Mouse (Mus musculus) liver, embryonic 13.5 days (tissue): ENCODE measurements around the gene Taar7b. TPM values are rescaled to one million over a fixed set of nuclear protein-coding genes. Genes with fewer than 3 reads are reported as not detected.
A peak's percentile ranks its signal among the peaks of the same experiment; 100 is the strongest.

ENCODE experiments used
- ATAC-seq: fragments of 200-750 bp; cut with Nextera tagmentation; 2 replicates; pipeline ENCODE4 v1.8.0; 2017; ENCODE audit warnings: low read depth, mild to moderate bottlenecking, moderate number of reproducible peaks, moderate library complexity
- DNase-seq: peaks from one replicate; pipeline ENCODE4 v3.0.0; 2022
- H3K27ac ChIP-seq: fragments of 300-500 bp; sonication (generic); 2 replicates; pipeline ENCODE4 v1.5.1; 2015; ENCODE audit warnings: moderate library complexity, mild to moderate bottlenecking, inconsistent platforms
- H3K27me3 ChIP-seq: fragments of 300-500 bp; sonication (generic); 2 replicates; pipeline ENCODE4 v1.6.1; 2015; ENCODE audit warnings: mild to moderate bottlenecking, inconsistent platforms
- H3K36me3 ChIP-seq: fragments of 300-500 bp; sonication (generic); 2 replicates; pipeline ENCODE4 v1.6.1; 2015; ENCODE audit warnings: mild to moderate bottlenecking, inconsistent platforms
- H3K4me1 ChIP-seq: fragments of 300-500 bp; sonication (generic); replicated peaks from 2 replicates; pipeline ENCODE4 v1.6.1; 2015; ENCODE audit warnings: inconsistent platforms
- H3K4me2 ChIP-seq: fragments of 300-500 bp; sonication (generic); 2 replicates; pipeline ENCODE4 v1.6.1; 2015; ENCODE audit warnings: inconsistent platforms, mild to moderate bottlenecking, moderate library complexity
- H3K4me3 ChIP-seq: fragments of 300-500 bp; sonication (generic); replicated peaks from 2 replicates; pipeline ENCODE4 v1.5.1; 2015; ENCODE audit warnings: mild to moderate bottlenecking, inconsistent platforms
- H3K9ac ChIP-seq: fragments of 300-500 bp; sonication (generic); 2 replicates; pipeline ENCODE4 v1.6.1; 2015; ENCODE audit warnings: mild to moderate bottlenecking, inconsistent platforms
- H3K9me3 ChIP-seq: fragments of 300-500 bp; sonication (generic); replicated peaks from 2 replicates; pipeline ENCODE4 v1.6.1; 2016; ENCODE audit warnings: inconsistent platforms
- WGBS: fragments of 180-500 bp; shearing (Covaris S2); methylation state at CpG from one replicate; pipeline ENCODE4 v1.1.7; 2015; ENCODE audit not compliant: insufficient replicate concordance; 5-methylcytosine and 5-hydroxymethylcytosine counted together
- polyA plus RNA-seq: library from polyadenylated mRNA; unstranded; fragments of >200 nt; fragmentation: Nextera tagmentation; extraction: Ambion mirVana; gene quantifications from 2 replicates; pipeline ENCODE4 v1.2.1, GENCODE M21; 2015

Taar7b gene
- polyA plus RNA-seq, 1 experiment from 2014 or later, result not detected

DNA sequence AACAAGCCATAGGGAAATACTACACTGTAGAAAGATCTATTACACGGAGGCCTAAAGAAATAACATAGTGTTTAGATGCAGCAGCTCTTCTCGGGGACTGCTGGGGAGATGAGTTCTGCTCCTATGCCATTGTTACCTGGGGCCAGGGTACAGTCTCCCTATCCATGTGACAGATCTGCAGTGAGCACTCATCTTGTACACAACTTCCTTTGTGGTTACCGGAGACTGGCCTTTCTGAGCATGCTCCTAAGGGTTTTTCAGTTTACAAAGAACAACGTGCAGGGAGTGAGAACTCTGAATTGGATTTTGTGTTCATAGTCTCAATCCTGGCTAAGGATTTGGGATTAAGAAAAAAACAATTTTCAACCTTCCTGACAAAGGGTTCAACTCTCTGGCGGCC, 13.3 kb upstream of the Taar7b start:
- ATAC-seq (no peak), DNase-seq (no peak)
- Histone ChIP-seq H3K9ac (no peak overlapping the region), H3K36me3 (no peaks in the 10 kb centered on the region), H3K27ac (no peak overlapping the region), H3K4me3 (no peak overlapping the region), H3K27me3 (no peaks in the 10 kb centered on the region), H3K9me3 (no peaks in the 10 kb centered on the region), H3K4me1 (no peaks in the 10 kb centered on the region), H3K4me2 (no peak overlapping the region)
- WGBS, result 36% methylated on average over 5 of the region's 5 CpGs

DNA sequence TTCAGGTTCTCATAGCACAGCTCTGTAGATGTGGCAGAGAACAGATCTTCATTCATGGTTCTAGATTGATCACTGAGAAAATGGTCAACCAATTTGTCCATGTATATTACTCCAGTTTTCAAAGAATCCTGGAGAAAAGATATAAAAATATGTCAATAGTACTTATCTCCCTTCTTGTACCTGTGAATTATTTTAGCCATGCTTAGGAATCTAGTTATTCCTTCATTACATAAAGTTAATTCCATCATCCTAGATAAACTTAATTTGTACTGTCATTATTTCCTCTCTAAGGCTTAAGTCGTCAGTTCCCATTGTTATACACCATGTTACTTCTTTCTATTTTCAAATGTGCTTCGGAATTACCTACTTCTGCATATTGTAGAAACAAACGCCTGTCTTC, 6.4 kb upstream of the Taar7b start, which contains the start of gene Taar7a:
Gene Taar7a, minus strand, starts transcription at position 101 of the 400 bp plus-strand sequence.
- WGBS, result 65% methylated on average over 3 of the region's 3 CpGs
- no peaks in the 10 kb centered on the region for H3K4me1 ChIP-seq
- no peak within 1 kb of the TSS for H3K27ac ChIP-seq
- no peak for DNase-seq
- H3K9ac ChIP-seq, result no peak within 1 kb of the TSS
- no peak within 1 kb of the TSS for H3K4me3 ChIP-seq
- H3K9me3 ChIP-seq, result no peaks in the 10 kb centered on the region
- no peaks in the 10 kb centered on the region for H3K36me3 ChIP-seq
- no peaks in the 10 kb centered on the region for H3K27me3 ChIP-seq
- no peak for ATAC-seq
- no peak within 1 kb of the TSS for H3K4me2 ChIP-seq

DNA sequence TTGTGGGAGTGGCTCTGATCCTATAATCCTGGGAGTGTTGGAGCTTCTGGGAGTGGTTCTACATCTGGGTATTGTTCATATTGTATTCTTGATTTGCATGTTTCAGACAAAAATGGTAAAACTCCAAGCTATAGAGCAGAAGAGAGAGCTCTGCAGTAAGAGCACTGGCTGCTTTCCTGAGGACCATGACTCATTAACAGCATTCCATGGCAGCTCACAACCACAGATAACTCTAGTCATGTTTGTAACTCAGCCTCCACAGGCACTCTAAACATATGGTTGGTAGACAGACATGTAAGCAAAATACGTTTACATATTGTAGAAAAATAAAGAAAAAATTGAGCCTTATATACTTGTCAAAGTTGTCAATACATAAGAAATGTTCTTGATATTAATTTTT, 6.7 kb downstream of the Taar7b start:
- Histone ChIP-seq H3K4me1 (peaks cover 30% of the 10 kb centered on the region), H3K4me3 (no peak overlapping the region), H3K36me3 (no peaks in the 10 kb centered on the region), H3K4me2 (no peak overlapping the region), H3K9ac (no peak overlapping the region), H3K27ac (no peak overlapping the region), H3K27me3 (no peaks in the 10 kb centered on the region), H3K9me3 (no peaks in the 10 kb centered on the region)
- ATAC-seq (0 out of 2 replicates have a peak, but pooled peaks have one; percentile 40), DNase-seq (no peak)
- WGBS, result 47% methylated on average over 1 of the region's 1 CpGs

DNA sequence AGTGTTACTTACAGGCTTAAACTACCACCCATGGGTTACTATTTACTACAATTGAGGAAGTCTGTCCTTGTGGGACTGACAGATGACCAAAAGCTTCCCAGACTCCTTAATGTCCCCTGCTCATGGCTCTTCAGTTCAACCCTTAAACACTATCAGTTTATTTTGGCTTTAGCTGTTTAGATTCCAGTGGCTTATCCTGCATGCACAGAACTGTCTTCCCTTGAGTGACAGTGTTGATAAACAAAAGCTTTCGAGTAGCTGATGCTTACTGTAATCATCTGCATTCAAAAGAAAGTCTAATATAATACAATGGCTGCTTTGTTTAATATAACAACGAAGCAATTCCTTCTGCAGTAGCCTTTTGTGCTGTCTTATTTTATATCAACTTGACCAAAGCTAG, 7.3 kb downstream of the Taar7b start:
- DNase-seq, result peak; percentile 36
- Histone ChIP-seq H3K9me3 (no peaks in the 10 kb centered on the region), H3K4me3 (no peak overlapping the region), H3K36me3 (no peaks in the 10 kb centered on the region), H3K4me1 (peaks cover 30% of the 10 kb centered on the region), H3K4me2 (peak overlapping the region; percentile 19; the same call in 1 of the 2 replicates), H3K27ac (peak overlapping the region; percentile 57; the same call in 1 of the 2 replicates), H3K9ac (no peak overlapping the region), H3K27me3 (no peaks in the 10 kb centered on the region)
- ATAC-seq, result peak; percentile 87
- WGBS, result 25% methylated on average over 2 of the region's 2 CpGs

DNA sequence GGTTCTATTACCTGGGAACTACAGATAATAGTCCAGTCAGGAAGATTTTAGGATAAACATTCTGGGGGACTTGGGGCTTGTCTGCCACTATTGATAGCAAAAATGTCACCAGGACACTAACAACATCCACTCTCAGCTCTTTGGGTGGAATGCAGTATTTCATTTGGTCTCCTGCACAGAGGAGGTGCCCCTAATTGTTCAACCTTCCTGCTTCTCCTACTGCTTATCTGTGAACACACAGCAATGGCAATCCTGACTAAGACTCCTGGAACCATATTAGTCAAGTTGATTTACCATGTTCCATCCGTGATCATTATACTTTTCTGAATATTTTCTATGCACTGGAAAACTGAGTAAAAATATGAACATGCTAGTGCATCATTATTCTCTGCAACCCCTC, 8.4 kb downstream of the Taar7b start:
- H3K4me1 ChIP-seq, result peaks cover 30% of the 10 kb centered on the region
- peak overlapping the region; percentile 57 for H3K27ac ChIP-seq
- ATAC-seq, result peak; percentile 60
- no peaks in the 10 kb centered on the region for H3K36me3 ChIP-seq
- 35% methylated on average over 1 of the region's 1 CpGs for WGBS
- no peak overlapping the region for H3K9ac ChIP-seq
- no peaks in the 10 kb centered on the region for H3K9me3 ChIP-seq
- DNase-seq, result no peak
- no peaks in the 10 kb centered on the region for H3K27me3 ChIP-seq
- no peak overlapping the region for H3K4me3 ChIP-seq
- H3K4me2 ChIP-seq, result peak overlapping the region; percentile 12; the same call in 1 of the 2 replicates

DNA sequence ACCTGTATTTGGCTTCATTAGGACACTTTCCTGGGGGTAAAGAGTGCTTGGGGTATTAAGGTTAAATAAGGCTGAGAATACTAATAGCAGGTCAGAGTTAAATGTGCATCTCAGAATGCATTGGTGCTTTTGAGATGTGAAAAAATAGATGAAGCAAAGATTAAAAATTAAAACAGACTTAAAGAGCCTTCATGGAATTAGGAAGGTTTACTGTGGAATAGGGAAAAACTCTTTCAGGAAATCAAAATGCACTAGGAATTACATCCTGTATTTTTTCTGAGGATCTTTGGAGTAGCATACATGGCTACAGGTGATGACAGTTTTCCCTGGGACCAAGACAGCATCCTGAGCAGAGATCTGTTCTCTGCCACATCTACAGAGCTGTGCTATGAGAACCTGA, 27.2 kb downstream of the Taar7b start, which contains the start of gene Taar7d:
Gene Taar7d, plus strand, starts transcription at position 301 of the 400 bp plus-strand sequence.
- Histone ChIP-seq H3K9me3 (no peaks in the 10 kb centered on the region), H3K4me2 (no peak within 1 kb of the TSS), H3K4me1 (no peaks in the 10 kb centered on the region), H3K4me3 (no peak within 1 kb of the TSS), H3K36me3 (no peaks in the 10 kb centered on the region), H3K27me3 (no peaks in the 10 kb centered on the region), H3K27ac (no peak within 1 kb of the TSS), H3K9ac (no peak within 1 kb of the TSS)
- no peak for ATAC-seq
- DNase-seq, result no peak

DNA sequence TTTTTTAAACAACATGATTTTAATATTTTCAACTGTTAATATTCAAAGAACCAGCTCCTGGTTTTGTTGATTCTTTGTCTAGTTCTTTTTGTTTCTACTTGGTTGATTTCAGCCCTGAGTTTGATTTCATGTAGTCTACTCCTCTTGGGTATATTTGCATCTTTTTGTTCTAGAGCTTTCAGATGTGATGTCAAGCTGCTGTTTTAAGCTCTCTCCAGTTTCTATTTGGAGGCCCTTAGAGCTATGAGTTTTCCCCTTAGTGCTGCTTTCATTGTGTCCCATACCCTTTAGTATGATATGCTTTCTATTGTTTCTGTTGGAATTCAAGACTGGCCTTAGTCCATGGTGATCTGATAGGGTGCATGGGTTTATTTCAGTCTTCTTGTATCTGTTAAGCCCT, 31.6 kb downstream of the Taar7b start:
- Histone ChIP-seq H3K27ac (no peak overlapping the region), H3K4me1 (no peaks in the 10 kb centered on the region), H3K27me3 (no peaks in the 10 kb centered on the region), H3K9ac (no peak overlapping the region), H3K4me2 (no peak overlapping the region), H3K4me3 (no peak overlapping the region), H3K9me3 (no peaks in the 10 kb centered on the region), H3K36me3 (no peaks in the 10 kb centered on the region)
- DNase-seq (no peak), ATAC-seq (no peak)

DNA sequence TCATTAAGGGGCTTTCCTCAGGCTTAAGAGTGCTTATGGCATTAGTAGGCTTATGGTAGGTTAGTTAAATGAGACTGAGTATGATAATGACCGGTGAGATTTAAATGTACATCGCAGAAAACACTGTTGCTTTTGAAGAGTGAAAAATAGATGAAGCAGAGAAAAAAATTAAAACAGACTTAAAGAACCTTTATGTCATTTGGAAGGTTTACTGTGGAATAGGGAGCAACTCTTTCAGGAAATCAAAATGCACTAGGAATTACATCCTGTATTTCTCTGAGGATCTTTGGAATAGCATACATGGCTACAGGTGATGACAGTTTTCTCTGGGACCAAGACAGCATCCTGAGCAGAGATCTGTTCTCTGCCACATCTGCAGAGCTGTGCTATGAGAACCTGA, 37.6 kb downstream of the Taar7b start, which contains the start of gene Taar7e:
Gene Taar7e, plus strand, starts transcription at position 301 of the 400 bp plus-strand sequence.
- ATAC-seq (no peak), DNase-seq (no peak)
- H3K4me2 ChIP-seq, result no peak within 1 kb of the TSS
- peaks cover 22% of the 10 kb centered on the region for H3K4me1 ChIP-seq
- H3K9ac ChIP-seq, result no peak within 1 kb of the TSS
- H3K36me3 ChIP-seq, result no peaks in the 10 kb centered on the region
- no peak within 1 kb of the TSS for H3K27ac ChIP-seq
- WGBS, result 80% methylated on average over 2 of the region's 2 CpGs
- no peaks in the 10 kb centered on the region for H3K27me3 ChIP-seq
- H3K9me3 ChIP-seq, result no peaks in the 10 kb centered on the region
- H3K4me3 ChIP-seq, result no peak within 1 kb of the TSS

DNA sequence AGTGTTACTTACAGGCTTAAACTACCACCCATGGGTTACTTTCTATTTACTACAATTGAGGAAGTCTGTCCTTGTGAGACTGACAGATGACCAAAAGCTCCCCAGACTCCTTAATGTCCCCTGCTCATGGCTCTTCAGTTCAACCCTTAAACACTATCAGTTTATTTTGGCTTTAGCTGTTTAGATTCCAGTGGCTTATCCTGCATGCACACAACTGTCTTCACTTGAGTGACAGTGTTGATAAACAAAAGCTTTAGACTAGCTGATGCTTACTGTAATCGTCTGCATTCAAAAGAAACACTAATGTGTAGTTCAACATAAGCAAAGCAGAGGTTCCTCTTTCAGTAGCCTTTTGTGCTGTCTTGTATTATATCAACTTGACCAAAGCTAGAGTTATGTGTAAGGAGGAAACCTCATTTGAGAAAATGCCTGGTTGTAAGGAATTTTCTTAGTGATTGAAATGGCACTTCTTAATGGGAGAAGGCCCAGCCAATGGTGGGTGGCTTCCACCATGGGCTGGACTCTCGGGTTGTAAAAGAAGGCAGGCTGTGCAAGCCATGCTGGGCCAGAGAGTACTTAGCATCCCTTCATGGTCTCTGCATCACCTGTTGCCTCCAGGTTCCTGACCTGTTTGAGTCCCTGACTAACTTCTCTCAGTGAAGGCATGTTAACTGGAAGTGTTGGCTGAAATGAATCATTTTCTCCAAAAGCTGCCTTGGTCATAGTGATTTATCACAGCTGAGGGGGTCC, 40.6 kb downstream of the Taar7b start:
- no peak overlapping the region for H3K4me3 ChIP-seq
- H3K27ac ChIP-seq, result peak overlapping the region; percentile 73
- H3K9me3 ChIP-seq, result no peaks in the 10 kb centered on the region
- WGBS, result 27% methylated on average over 2 of the region's 2 CpGs
- H3K4me1 ChIP-seq, result peaks cover 22% of the 10 kb centered on the region
- ATAC-seq, result peak; percentile 90
- peak; percentile 14 for DNase-seq
- H3K4me2 ChIP-seq, result peak overlapping the region; percentile 14; the same call in 1 of the 2 replicates
- H3K36me3 ChIP-seq, result no peaks in the 10 kb centered on the region
- no peaks in the 10 kb centered on the region for H3K27me3 ChIP-seq
- no peak overlapping the region for H3K9ac ChIP-seq

DNA sequence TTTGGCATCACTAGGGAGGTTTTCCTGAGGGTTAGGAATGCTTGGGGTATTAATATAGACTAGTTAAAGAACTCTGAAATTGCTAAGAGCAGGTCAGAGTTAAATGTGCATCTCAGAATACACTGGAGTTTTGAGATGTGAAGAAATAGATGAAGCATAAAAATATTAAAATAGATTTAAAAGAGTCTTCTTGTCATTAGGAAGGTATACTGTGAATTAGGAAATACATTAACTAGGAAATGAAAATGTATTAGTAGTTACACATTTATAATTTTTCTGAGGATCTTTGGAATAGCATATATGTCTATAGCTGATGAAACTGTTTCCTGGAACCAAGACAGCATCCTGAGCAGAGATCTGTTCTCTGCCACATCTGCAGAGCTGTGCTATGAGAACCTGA, 49.5 kb downstream of the Taar7b start, which contains the start of gene Taar7f:
Gene Taar7f, plus strand, starts transcription at position 301 of the 400 bp plus-strand sequence.
- ATAC-seq (no peak), DNase-seq (no peak)

More for the DNA sequence above, 49.5 kb downstream of the Taar7b start, which contains the start of gene Taar7f:
- H3K4me3 ChIP-seq, result no peak within 1 kb of the TSS
- no peaks in the 10 kb centered on the region for H3K27me3 ChIP-seq
- no peak within 1 kb of the TSS for H3K9ac ChIP-seq
- H3K27ac ChIP-seq, result no peak within 1 kb of the TSS
- 0 out of 2 replicates have a peak, but pooled peaks cover 3% of the 10 kb centered on the region for H3K4me1 ChIP-seq
- no peak within 1 kb of the TSS for H3K4me2 ChIP-seq
- H3K9me3 ChIP-seq, result no peaks in the 10 kb centered on the region
- no peaks in the 10 kb centered on the region for H3K36me3 ChIP-seq
